Mouse (Mus musculus) kidney, embryonic 16.5 days (tissue): ENCODE results near the gene Vasp. TPM values are rescaled to one million over a fixed set of nuclear protein-coding genes. Genes with fewer than 3 reads are reported as not detected.

ENCODE experiments used
- ATAC-seq: fragments of 200-750 bp; cut with Nextera tagmentation; 2 replicates; pipeline ENCODE4 v1.8.0; 2017; ENCODE audit warnings: moderate TSS enrichment; ENCODE audit not compliant: low FRiP score, low TSS enrichment
- H3K27ac ChIP-seq: fragments of 300-500 bp; sonication (generic); 2 replicates; pipeline ENCODE4 v1.5.1; 2014; ENCODE audit warnings: low read length
- H3K27me3 ChIP-seq: fragments of 300-500 bp; sonication (generic); 2 replicates; pipeline ENCODE4 v1.6.1; 2014; ENCODE audit warnings: low read length, control low read depth, mixed read lengths; ENCODE audit not compliant: insufficient read depth
- H3K36me3 ChIP-seq: fragments of 300-500 bp; sonication (generic); 2 replicates; pipeline ENCODE4 v1.6.1; 2014; ENCODE audit warnings: low read length, control low read depth, mixed read lengths; ENCODE audit not compliant: insufficient read depth
- H3K4me1 ChIP-seq: fragments of 300-500 bp; sonication (generic); 2 replicates; pipeline ENCODE4 v1.6.1; 2014; ENCODE audit warnings: low read length, control low read depth, mixed read lengths; ENCODE audit not compliant: insufficient read depth
- H3K4me2 ChIP-seq: fragments of 300-500 bp; sonication (generic); replicated peaks from 2 replicates; pipeline ENCODE4 v1.6.1; 2014; ENCODE audit warnings: low read depth, low read length
- H3K4me3 ChIP-seq: fragments of 300-500 bp; sonication (generic); 2 replicates; pipeline ENCODE4 v1.5.1; 2014; ENCODE audit warnings: mild to moderate bottlenecking, low read length
- H3K9ac ChIP-seq: fragments of 300-500 bp; sonication (generic); replicated peaks from 2 replicates; pipeline ENCODE4 v1.6.1; 2014; ENCODE audit warnings: low read length
- H3K9me3 ChIP-seq: fragments of 300-500 bp; sonication (generic); 2 replicates; pipeline ENCODE4 v1.6.1; 2016; ENCODE audit warnings: low read length, control low read depth
- WGBS: fragments of 180-500 bp; shearing (Covaris S2); extraction: QIAGEN DNeasy Blood & Tissue Kit; methylation state at CpG from one replicate; pipeline ENCODE4 v1.1.7; 2014; 5-methylcytosine and 5-hydroxymethylcytosine counted together
- polyA plus RNA-seq: library from polyadenylated mRNA; unstranded; fragments of >200 nt; fragmentation: Nextera tagmentation; extraction: Ambion mirVana; gene quantifications from 2 replicates; pipeline ENCODE4 v1.2.1, GENCODE M21; 2015

The Vasp gene
- polyA plus RNA-seq, 1 experiment from 2014 or later = 86.9 TPM

GRCm38 (mm10) chr7:19240905-19241463 lies 30.6 kb downstream of the Vasp start:
- Histone ChIP-seq H3K9me3 (no peaks in the 10 kb centered on the region), H3K4me1 (peaks cover 5% of the 10 kb centered on the region; the same call in 1 of the 2 replicates), H3K36me3 (peaks cover 12% of the 10 kb centered on the region), H3K27me3 (no peaks in the 10 kb centered on the region), H3K9ac (no peak overlapping the region), H3K27ac (no peak overlapping the region), H3K4me3 (no peak overlapping the region), H3K4me2 (no peak overlapping the region)
- 95% methylated on average over 8 of the region's 8 CpGs for WGBS
- ATAC-seq = no peak

DNA sequence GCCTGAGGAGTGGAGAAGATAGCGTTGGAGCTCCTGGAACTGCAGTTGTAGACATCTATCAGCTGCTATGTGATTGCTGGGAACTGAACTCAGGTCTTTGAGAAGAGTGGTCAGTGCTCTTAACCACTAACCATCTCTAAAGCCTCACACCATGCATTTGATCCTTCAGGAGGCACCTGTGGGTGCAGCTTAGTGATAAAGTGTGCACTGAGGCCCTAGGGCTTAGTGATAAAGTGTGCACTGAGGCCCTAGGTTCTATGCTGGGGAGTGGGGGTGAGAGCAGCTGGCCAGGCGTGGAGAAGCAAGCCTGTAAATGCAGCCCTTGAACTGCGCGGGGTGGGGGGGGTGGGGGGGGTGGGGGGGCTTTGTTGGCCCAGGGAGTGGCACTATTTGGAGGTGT lies 31.6 kb downstream of the Vasp start:
- peaks cover 5% of the 10 kb centered on the region; the same call in 1 of the 2 replicates for H3K4me1 ChIP-seq
- no peak overlapping the region for H3K4me3 ChIP-seq
- H3K9me3 ChIP-seq = no peaks in the 10 kb centered on the region
- no peaks in the 10 kb centered on the region for H3K27me3 ChIP-seq
- H3K9ac ChIP-seq = 0 out of 2 replicates have a peak overlapping the region, but pooled peaks have one; percentile 10
- H3K36me3 ChIP-seq = peaks cover 4% of the 10 kb centered on the region
- 78% methylated on average over 2 of the region's 4 CpGs for whole genome bisulfite sequencing
- ATAC-seq = no peak
- H3K27ac ChIP-seq = no peak overlapping the region
- no peak overlapping the region for H3K4me2 ChIP-seq

DNA sequence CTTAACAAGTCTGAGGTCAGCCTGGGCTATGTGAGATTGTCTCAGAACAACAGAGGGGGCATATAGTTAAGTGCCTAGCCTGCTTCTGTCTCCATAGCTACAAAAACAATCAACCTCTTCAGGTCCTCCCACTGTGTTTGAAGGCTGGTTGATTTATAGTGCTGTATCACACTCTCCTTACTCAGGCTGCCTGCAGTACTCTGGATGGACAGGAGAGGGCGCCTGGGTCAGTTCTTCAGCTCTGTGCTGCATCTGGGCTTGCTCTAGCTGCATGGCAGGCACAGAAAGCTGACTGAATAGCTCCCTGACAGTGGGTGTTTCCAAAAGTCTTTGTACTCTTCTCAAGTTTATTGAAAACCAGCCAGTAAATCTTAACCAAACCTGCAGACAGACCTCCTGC lies 32.2 kb downstream of the Vasp start:
- Histone ChIP-seq H3K4me3 (no peak overlapping the region), H3K36me3 (no peaks in the 10 kb centered on the region), H3K9me3 (no peaks in the 10 kb centered on the region), H3K27ac (no peak overlapping the region), H3K4me1 (peaks cover 5% of the 10 kb centered on the region; the same call in 1 of the 2 replicates), H3K27me3 (no peaks in the 10 kb centered on the region), H3K9ac (0 out of 2 replicates have a peak overlapping the region, but pooled peaks have one; percentile 10), H3K4me2 (no peak overlapping the region)
- 0% methylated on average over 1 of the region's 1 CpGs for WGBS
- ATAC-seq = peak; percentile 92

- no peak overlapping the region for H3K4me3 ChIP-seq
- no peak overlapping the region for H3K4me2 ChIP-seq
- no peak overlapping the region for H3K27ac ChIP-seq
- no peak for ATAC-seq
- no peak overlapping the region for H3K9ac ChIP-seq
- no peaks in the 10 kb centered on the region for H3K9me3 ChIP-seq
- no peaks in the 10 kb centered on the region for H3K36me3 ChIP-seq
- peaks cover 5% of the 10 kb centered on the region; the same call in 1 of the 2 replicates for H3K4me1 ChIP-seq
- H3K27me3 ChIP-seq = no peaks in the 10 kb centered on the region
- WGBS = 98% methylated on average over 4 of the region's 4 CpGs
Measured at GRCm38 (mm10) chr7:19238344-19238743, 33.3 kb downstream of the Vasp start.

DNA sequence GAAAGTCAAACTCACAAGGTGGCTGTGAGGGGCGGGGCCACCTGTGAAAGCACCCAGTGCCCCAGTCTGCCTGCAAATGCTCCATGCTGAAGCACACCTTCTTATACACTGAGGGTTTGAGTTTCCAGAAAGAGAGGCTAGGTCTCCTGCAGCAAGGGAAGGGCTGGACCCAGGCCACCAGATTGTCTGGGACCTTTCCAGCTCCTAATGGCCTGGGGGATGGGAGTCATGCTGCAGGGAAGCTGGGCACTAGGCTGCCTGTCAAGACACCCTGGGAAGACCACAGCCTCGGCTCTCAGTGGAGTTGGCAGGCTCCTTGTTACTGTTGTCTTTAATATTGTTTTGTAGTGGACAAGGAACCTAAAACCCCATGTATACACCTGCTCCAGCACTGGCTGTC lies 35.2 kb downstream of the Vasp start:
- Histone ChIP-seq H3K4me3 (no peak overlapping the region), H3K9me3 (no peaks in the 10 kb centered on the region), H3K27me3 (no peaks in the 10 kb centered on the region), H3K27ac (no peak overlapping the region), H3K36me3 (no peaks in the 10 kb centered on the region), H3K4me1 (peaks cover 5% of the 10 kb centered on the region; the same call in 1 of the 2 replicates), H3K4me2 (no peak overlapping the region), H3K9ac (no peak overlapping the region)
- WGBS = 71% methylated on average over 2 of the region's 2 CpGs
- no peak for ATAC-seq

- ATAC-seq = no peak
- Histone ChIP-seq H3K27me3 (no peaks in the 10 kb centered on the region), H3K9me3 (no peaks in the 10 kb centered on the region), H3K4me2 (no peak overlapping the region), H3K9ac (no peak overlapping the region), H3K27ac (no peak overlapping the region), H3K4me1 (peaks cover 6% of the 10 kb centered on the region; the same call in 1 of the 2 replicates), H3K36me3 (no peaks in the 10 kb centered on the region), H3K4me3 (no peak overlapping the region)
- WGBS = 84% methylated on average over 2 of the region's 2 CpGs
Measured at GRCm38 (mm10) chr7:19235092-19235671, 36.4 kb downstream of the Vasp start.

DNA sequence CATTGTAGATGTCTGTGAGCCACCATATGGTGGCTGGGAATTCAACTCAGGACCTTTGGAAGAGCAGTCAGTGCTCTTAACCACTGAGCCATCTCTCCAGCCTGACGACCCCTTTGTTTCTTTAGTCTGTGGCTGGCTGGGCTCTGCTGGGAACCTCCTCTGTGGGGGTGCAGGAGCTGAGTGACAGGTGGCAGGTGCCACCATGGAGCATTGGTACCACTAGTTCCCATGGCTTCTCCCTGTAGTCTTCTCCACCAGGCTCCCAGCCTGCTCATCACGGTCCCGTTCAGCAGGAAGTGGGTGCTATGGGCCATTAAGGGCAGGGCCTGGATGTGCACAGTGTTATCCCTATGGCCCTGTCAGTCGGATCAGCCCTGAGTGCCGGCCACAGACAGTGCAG lies 37.0 kb downstream of the Vasp start:
- ATAC-seq = no peak
- Histone ChIP-seq H3K4me3 (no peak overlapping the region), H3K4me1 (peaks cover 8% of the 10 kb centered on the region), H3K27me3 (no peaks in the 10 kb centered on the region), H3K9ac (no peak overlapping the region), H3K4me2 (no peak overlapping the region), H3K36me3 (no peaks in the 10 kb centered on the region), H3K27ac (no peak overlapping the region), H3K9me3 (no peaks in the 10 kb centered on the region)
- 71% methylated on average over 5 of the region's 5 CpGs for WGBS

GRCm38 (mm10) chr7:19231849-19232248 lies 39.8 kb downstream of the Vasp start:
- no peak for ATAC-seq
- Histone ChIP-seq H3K27me3 (no peaks in the 10 kb centered on the region), H3K4me2 (no peak overlapping the region), H3K9ac (no peak overlapping the region), H3K9me3 (no peaks in the 10 kb centered on the region), H3K4me3 (no peak overlapping the region), H3K36me3 (no peaks in the 10 kb centered on the region), H3K27ac (peak overlapping the region; percentile 13; the same call in 1 of the 2 replicates), H3K4me1 (peaks cover 16% of the 10 kb centered on the region)
- WGBS = 78% methylated on average over 3 of the region's 3 CpGs

- 86% methylated on average over 5 of the region's 5 CpGs for WGBS
- Histone ChIP-seq H3K4me1 (peaks cover 20% of the 10 kb centered on the region), H3K4me2 (no peak overlapping the region), H3K36me3 (no peaks in the 10 kb centered on the region), H3K27ac (no peak overlapping the region), H3K27me3 (no peaks in the 10 kb centered on the region), H3K9ac (no peak overlapping the region; the same call in 1 of the 2 replicates), H3K4me3 (no peak overlapping the region), H3K9me3 (no peaks in the 10 kb centered on the region)
- ATAC-seq = no peak
Measured at GRCm38 (mm10) chr7:19230899-19231298, 40.7 kb downstream of the Vasp start.

DNA sequence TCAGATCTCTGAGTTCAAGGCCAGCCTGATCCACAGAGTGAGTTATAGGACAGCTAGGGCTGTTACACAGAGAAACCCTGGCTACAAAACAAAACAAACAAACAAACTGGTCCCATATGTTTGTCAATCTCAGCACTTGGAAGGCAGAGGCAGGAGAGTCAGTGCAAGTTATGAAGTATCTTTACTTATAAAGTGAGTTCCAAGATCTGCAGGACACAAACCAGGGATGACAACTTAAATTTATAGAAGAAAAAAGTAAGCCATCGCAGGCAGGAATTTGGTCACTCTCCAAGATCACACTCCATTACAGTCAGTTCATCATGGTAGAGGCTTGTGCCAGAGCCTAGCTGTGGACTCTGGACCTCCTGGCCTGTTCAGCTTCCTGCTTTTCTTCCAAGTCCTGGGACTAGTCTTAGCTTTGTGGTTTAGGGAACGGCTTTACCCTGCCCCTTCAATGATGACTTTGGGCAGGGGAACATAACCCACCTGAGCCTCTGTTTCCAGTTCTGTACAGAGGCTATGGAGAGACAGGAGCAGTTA lies 41.5 kb downstream of the Vasp start:
- no peak overlapping the region for H3K4me3 ChIP-seq
- peak overlapping the region; percentile 86 for H3K4me2 ChIP-seq
- H3K9ac ChIP-seq = peak overlapping the region; percentile 36; the same call in 1 of the 2 replicates

More for the DNA sequence above, 41.5 kb downstream of the Vasp start:
- Histone ChIP-seq H3K4me1 (peaks cover 20% of the 10 kb centered on the region), H3K27me3 (no peaks in the 10 kb centered on the region), H3K9me3 (no peaks in the 10 kb centered on the region), H3K27ac (peak overlapping the region; percentile 7; the same call in 1 of the 2 replicates), H3K36me3 (no peaks in the 10 kb centered on the region)
- no peak for ATAC-seq
- WGBS = 93% methylated on average over 2 of the region's 2 CpGs
